ENCODE assay signal across 9 mouse cellular contexts in genomic region chr11:96674786-96675365, GRCm38 (mm10).
DNase-seq lines count a peak whose midpoint lies in the region; ATAC-seq lines count a peak whose summit lies in the region.
"Had no signal": no experiment of that assay in that cellular context is flagged by ENCODE, and none has a peak within 500 bp of the region (broad histone marks: within the 10 kb centered on the region; RNA-seq: fewer than 3 reads in every experiment).

No protein-coding gene starts in this region.

- H3K36me3 ChIP-seq in heart, embryonic 14.5 days (ENCODE audit: control insufficient read depth, insufficient read depth, low read length): no peaks in the 10 kb centered on the region
- no peaks in the 10 kb centered on the region for H3K36me3 ChIP-seq in midbrain, embryonic 14.5 days (ENCODE audit: control insufficient read depth, insufficient read depth, low read length)
- no peaks in the 10 kb centered on the region for H3K36me3 ChIP-seq in midbrain, embryonic 16.5 days (ENCODE audit: control insufficient read depth, insufficient read depth, low read length)

- no peak overlapping the region for H3K27ac ChIP-seq in heart, embryonic 14.5 days (replicated peaks in 1 of 2; ENCODE audit: control insufficient read depth in 1 of 2, insufficient read depth in 1 of 2, low read depth in 2 of 2, low read length in 2 of 2)
- H3K27ac ChIP-seq in midbrain, embryonic 14.5 days (replicated peaks; ENCODE audit: low read depth, low read length): no peak overlapping the region
- H3K27ac ChIP-seq in midbrain, embryonic 16.5 days (ENCODE audit: low read length): no peak overlapping the region

- no peak overlapping the region for H3K4me3 ChIP-seq in heart, embryonic 14.5 days (ENCODE audit: control insufficient read depth in 1 of 2, insufficient read depth in 1 of 2, low read depth in 1 of 2, low read length in 2 of 2)
- H3K4me3 ChIP-seq in midbrain, embryonic 14.5 days (replicated peaks; ENCODE audit: low read depth, low read length): no peak overlapping the region
- no peak overlapping the region for H3K4me3 ChIP-seq in midbrain, embryonic 16.5 days (ENCODE audit: low read depth, low read length)

- H3K27me3 ChIP-seq in heart, embryonic 14.5 days (ENCODE audit: control insufficient read depth, insufficient read depth, low read length): peaks cover 22% of the 10 kb centered on the region
- no peaks in the 10 kb centered on the region for H3K27me3 ChIP-seq in midbrain, embryonic 14.5 days (ENCODE audit: control insufficient read depth, insufficient read depth, low read length)
- H3K27me3 ChIP-seq in midbrain, embryonic 16.5 days (ENCODE audit: control insufficient read depth, insufficient read depth, low read depth, low read length): no peaks in the 10 kb centered on the region

- peak overlapping the region; percentile 19; the same call in 1 of the 2 replicates for H3K4me2 ChIP-seq in heart, embryonic 14.5 days (ENCODE audit: low read length)
- H3K4me2 ChIP-seq in midbrain, embryonic 14.5 days (ENCODE audit: low read length): no peak overlapping the region
- H3K4me2 ChIP-seq in midbrain, embryonic 16.5 days (ENCODE audit: low read length): no peak overlapping the region

- no peak overlapping the region for H3K9ac ChIP-seq in heart, embryonic 14.5 days (ENCODE audit: low read length)
- no peak overlapping the region for H3K9ac ChIP-seq in midbrain, embryonic 14.5 days (replicated peaks; ENCODE audit: low read length)
- H3K9ac ChIP-seq in midbrain, embryonic 16.5 days (ENCODE audit: low read depth, low read length): no peak overlapping the region

- DNase-seq in heart, adult 8-10 months (ENCODE audit: low spot score): no peak
- peak; percentile 26 for DNase-seq in midbrain, embryonic 14.5 days
- peak; percentile 62 for DNase-seq in kidney, postnatal 10 days
- peak; percentile 29 for DNase-seq in lung, postnatal 10 days
- DNase-seq in right cerebral cortex, postnatal 10 days (ENCODE audit: low spot score in 2 of 2): no peak
- DNase-seq: heart, postnatal 36 days had no signal

- H3K9me3 ChIP-seq in heart, embryonic 14.5 days (ENCODE audit: control insufficient read depth, low read length): no peaks in the 10 kb centered on the region
- no peaks in the 10 kb centered on the region for H3K9me3 ChIP-seq in midbrain, embryonic 14.5 days (ENCODE audit: control insufficient read depth, low read length)
- no peaks in the 10 kb centered on the region for H3K9me3 ChIP-seq in midbrain, embryonic 16.5 days (replicated peaks; ENCODE audit: control insufficient read depth, low read length, poor library complexity, severe bottlenecking)

- H3K4me1 ChIP-seq in heart, embryonic 14.5 days (ENCODE audit: control insufficient read depth in 2 of 2, insufficient read depth in 2 of 2, low read length in 2 of 2): peaks cover 5 to 14% of the 10 kb centered on the region in 2 experiments
- no peaks in the 10 kb centered on the region for H3K4me1 ChIP-seq in midbrain, embryonic 14.5 days (ENCODE audit: control insufficient read depth, insufficient read depth, low read length)
- peaks cover 8% of the 10 kb centered on the region; the same call in 1 of the 2 replicates for H3K4me1 ChIP-seq in midbrain, embryonic 16.5 days (ENCODE audit: control insufficient read depth, insufficient read depth, low read length)

- ATAC-seq in heart, embryonic 14.5 days (ENCODE audit: insufficient number of reproducible peaks, insufficient read depth, low FRiP score, low read depth): no peak
- ATAC-seq in midbrain, embryonic 14.5 days (ENCODE audit: low FRiP score, low TSS enrichment): no peak
- ATAC-seq in midbrain, embryonic 16.5 days: no peak
- ATAC-seq in monocyte, adult 5-6 weeks (replicated peaks; ENCODE audit: insufficient number of reproducible peaks, low FRiP score, low TSS enrichment, poor library complexity, severe bottlenecking): no peak

- 25% methylated on average over 8 of the region's 8 CpGs for WGBS in heart, embryonic 14.5 days
- WGBS in midbrain, embryonic 14.5 days: 54% methylated on average over 8 of the region's 8 CpGs
- WGBS in midbrain, embryonic 16.5 days: 51% methylated on average over 8 of the region's 8 CpGs

Comparison
In these comparisons a context has a peak if more than half of its experiments do, and no peak if none do; other contexts are left out.
1. DNase-seq: peak in midbrain, embryonic 14.5 days (single experiment), kidney, postnatal 10 days (single experiment) and lung, postnatal 10 days (single experiment); none in heart, adult 8-10 months (single experiment) and right cerebral cortex, postnatal 10 days (0 of 2).